Mouse (Mus musculus) layer of hippocampus, adult 18-20 months (tissue): ENCODE measurements around the gene Pfkfb1. TPM values are rescaled to one million over a fixed set of nuclear protein-coding genes. Genes with fewer than 3 reads are reported as not detected.

Experiments
- DNase-seq, 2 experiments: peaks; one replicate each; pipeline ENCODE4 v3.0.0; 2022; ENCODE audit warnings: low spot score in 2 of 2
- long read RNA-seq: library from polyadenylated mRNA; stranded (forward); transcript quantifications from one replicate; pipeline ENCODE4 v2.0.0, GENCODE M21; 2021
- total RNA-seq, 2 experiments: library from RNA; stranded (reverse); gene quantifications; 2 replicates each; pipeline ENCODE4 v1.2.3; 2021

Gene Pfkfb1
- under 1 TPM; 0.84 to 0.92 TPM for total RNA-seq
- long read RNA-seq = 0 reads

DNA sequence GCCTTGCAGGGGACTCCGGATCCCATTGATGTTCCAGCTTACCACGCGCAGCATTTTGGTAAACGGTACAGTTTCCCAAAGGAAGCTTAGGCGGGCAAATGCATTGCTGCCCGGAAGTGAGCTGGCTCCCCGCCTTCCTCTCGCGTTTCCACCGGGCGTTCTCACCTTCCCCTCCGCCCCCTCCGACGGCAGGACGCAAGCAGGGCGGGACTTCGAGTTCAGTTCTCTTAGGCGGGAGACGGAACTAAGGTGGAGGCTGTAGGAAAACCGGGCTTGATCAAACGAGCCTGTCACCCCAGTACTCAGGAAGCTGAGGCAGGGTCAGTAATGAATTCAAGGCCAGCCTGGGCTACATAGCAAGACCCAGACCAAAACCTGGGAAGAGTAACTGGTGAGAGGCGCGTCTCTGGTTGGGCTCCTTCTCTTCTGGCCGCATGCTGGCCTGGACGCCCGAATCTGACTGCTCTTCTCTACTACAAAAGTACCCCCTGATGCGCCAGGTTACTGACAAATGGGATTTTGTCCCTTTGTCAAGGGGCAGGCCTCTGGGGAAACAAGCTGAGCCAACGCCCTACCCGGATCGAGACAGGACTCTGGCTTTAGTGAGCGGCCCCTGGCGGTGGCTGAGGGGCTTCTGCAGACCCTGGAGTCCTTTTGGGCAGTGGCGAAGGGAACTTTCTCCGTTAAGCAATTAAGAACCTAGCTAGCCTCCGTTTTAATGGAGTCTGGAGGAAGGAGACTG, at the start of gene Pfkfb1:
Pfkfb1 (plus strand) TSS at position 207 of the 742 bp plus-strand sequence.
- DNase-seq = peak; percentile 60 to 73

DNA sequence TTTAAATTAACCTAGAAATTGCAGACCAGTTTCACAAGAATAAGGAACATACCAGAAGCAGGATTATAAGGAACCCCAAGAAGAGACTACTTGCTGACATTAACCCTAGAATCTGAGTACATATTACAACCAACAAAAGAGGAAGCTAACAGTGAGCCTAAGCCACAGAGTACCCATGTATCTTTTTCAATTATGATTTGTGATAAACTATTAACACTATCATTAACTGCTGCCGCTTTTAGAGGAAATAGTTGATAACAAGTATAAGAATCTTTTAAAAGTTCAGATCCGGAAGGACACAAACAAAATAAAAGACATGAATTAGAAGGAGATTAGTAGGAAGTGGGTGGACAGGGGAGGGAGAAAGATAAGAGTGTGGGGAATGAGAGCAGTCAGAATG, 47.9 kb upstream of the Pfkfb1 start:
- no peak for DNase-seq

DNA sequence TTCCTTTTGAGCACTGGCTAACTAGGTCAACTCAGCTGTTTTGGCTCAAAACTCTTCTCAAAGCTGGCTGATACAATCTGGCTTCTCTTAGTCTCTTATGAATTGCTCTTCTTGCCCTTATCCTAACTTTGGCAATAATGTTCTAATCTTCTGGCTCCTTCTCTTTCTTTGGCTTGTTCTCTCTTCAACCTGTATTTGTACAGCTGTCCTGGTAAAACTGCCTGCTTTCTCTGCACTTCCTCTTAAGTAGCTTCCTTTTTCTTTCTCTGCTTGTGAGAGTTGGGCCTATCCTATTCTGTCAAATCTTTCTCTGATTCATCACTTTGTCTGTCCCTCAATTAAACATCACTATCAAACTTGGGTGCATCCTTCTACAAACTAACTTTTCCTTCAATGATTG, 46.3 kb upstream of the Pfkfb1 start:
- DNase-seq = no peak

DNA sequence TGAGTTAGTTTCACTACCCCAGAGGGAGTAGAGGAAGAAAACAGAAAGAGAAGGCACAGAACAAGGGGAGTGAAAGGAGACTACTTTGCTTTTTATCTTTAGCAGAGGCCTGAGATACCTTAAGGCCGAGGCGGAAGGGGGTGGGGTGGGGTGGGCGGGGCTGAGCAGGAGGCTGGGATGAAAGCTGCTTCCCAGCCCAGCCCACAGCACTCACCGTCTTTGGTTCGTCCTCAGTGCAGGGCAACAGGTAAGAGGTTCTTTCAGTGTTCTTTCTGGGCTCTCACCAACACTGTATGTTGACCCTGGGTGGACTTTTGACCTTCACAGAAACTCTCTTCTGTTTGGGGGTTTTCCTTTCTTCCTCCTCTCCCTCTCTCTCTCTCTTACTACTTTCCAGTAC, 40.8 kb upstream of the Pfkfb1 start, which contains the start of gene Alas2:
Alas2 (plus strand) TSS at position 137 of the 400 bp plus-strand sequence.
- no peak for DNase-seq

DNA sequence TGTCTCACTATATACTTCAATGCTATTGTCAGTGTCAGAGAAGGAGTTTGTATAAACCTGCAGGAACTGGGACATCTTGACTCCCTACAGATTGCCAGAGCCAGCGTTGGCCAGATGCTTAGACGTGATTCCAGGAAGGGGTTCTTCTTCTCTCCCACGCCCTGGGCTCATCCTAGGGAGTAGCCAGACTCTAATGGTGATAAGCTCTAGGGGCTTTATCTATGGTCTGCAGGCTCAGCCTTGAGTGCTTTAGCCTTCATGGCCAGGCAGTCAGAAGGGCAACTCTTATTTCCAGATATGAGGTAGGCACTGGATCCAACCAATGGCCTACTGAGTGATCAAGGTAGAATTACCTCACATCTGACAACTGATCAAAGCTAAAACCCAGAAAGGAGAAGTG, 38.4 kb upstream of the Pfkfb1 start:
- DNase-seq = no peak

DNA sequence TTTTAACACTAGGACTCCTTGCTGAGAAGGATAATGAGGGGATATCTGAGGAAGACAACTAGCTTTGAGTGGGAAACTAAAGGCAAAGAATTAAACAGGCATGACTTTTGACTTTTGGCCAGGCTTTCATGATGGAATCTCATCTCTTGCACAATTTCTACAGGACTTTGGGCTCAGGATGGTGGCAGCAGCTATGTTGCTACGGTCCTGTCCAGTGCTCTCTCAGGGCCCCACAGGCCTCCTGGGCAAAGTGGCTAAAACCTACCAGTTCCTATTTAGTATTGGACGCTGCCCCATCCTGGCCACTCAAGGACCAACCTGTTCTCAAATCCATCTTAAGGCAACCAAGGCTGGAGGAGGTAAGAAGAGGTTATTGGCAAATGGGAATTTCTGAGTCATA, 36.0 kb upstream of the Pfkfb1 start:
- no peak for DNase-seq

DNA sequence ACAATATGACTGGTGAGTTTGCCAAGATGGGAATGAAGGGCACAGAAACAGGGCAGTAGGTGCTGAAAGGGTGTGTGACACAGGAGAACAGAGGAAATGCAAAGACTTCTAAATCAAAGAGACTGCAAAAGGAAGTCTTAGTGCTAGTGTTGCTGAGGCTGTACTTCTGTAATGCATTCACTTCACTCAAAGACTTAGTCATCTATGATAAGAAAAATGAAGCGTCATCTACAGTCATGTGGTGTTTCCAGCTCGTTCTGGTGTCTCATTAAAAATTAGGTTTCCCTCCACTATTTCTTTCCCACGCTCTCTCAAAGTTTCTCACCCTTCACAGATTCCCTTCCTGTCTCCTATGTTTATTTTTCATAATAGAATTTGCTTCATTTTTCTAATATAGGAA, 34.0 kb upstream of the Pfkfb1 start:
- no peak for DNase-seq

DNA sequence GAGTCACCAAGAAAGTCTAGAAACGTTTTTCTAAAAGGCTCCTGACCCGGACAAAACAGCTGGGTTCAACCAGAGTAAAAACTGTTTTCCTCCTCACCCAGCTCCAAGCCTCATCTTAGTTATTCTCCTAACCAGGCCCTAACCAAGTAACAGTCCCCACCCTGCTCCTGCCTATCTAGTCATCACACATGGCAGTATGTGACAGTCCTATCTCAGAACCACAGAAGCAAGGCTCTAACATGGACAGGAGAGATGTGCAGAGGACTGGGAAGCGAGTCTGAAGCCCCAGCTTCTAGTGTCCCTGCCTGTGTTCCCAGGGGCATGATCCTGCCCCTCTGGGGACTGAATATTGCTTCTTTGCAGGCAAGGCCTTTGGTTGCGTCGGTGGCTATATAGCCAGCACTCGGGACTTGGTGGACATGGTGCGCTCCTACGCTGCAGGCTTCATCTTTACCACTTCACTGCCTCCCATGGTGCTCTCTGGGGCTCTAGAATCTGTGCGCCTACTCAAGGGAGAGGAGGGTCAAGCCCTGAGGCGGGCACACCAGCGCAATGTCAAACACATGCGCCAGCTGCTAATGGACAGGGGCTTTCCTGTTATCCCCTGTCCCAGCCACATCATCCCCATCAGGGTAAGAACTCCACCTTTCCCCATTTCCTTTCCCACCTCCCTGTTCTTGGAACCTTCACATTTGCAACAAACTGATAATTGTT, 23.2 kb upstream of the Pfkfb1 start:
- no peak for DNase-seq

DNA sequence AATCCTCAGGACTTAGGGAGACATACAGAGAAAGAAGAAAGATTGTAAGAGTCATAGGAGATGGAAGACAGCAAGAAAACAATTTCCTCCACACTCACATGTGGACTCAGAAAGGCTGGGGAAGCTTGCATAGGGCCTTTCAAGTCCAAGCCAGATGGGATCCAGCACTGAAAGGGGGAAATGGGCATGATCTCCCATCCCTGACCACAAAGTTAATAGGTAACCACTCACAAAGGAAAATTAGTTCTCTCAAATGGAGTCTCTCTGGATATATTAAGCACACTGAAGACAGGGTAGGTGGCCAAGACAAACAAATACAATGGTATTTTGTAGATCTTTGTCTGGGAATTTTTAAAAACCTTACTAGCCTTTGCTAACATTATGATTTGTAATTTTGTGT, 6.1 kb upstream of the Pfkfb1 start:
- no peak for DNase-seq

DNA sequence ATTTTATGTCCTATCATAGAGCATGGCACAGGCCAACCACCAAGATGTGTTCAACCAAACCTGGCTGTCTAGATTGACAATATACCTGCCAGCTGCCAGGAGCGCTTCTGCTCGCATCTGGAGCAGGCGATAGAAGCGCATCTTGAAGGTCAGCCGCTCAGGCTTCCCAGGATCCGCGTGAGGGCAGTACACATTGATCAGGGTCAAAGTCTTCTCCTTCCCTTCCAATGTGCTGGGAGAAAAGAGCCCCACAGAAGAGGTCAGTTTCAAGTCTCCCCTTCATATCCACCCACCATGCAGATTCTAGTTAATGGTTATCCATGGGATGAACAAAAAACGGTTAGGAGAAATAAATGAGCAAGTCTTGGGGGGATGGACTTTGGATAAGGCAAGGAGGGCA, 2.9 kb upstream of the Pfkfb1 start:
- DNase-seq = no peak

DNA sequence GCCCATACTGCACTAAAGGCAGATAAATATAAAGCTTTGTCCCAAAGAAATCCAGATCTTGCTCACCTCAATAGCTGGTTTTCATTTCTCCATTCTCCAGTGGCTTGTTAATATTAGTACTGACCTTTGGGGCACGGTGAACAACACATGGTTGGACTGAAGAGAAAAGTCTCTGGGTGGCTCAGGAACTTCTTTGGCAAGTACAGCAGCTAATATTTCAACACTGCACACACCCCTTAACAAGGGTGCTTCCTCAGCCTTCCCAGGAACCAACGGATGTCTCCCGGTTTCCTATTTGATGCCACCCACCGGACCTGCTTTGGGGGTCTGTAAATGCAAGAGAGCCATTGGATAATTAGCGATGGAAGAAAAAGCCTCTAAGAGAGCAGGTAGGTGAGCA, 1.7 kb downstream of the Pfkfb1 start, which contains the start of gene Apex2:
Apex2 (minus strand) TSS at position 173 of the 400 bp plus-strand sequence.
- DNase-seq = no peak

DNA sequence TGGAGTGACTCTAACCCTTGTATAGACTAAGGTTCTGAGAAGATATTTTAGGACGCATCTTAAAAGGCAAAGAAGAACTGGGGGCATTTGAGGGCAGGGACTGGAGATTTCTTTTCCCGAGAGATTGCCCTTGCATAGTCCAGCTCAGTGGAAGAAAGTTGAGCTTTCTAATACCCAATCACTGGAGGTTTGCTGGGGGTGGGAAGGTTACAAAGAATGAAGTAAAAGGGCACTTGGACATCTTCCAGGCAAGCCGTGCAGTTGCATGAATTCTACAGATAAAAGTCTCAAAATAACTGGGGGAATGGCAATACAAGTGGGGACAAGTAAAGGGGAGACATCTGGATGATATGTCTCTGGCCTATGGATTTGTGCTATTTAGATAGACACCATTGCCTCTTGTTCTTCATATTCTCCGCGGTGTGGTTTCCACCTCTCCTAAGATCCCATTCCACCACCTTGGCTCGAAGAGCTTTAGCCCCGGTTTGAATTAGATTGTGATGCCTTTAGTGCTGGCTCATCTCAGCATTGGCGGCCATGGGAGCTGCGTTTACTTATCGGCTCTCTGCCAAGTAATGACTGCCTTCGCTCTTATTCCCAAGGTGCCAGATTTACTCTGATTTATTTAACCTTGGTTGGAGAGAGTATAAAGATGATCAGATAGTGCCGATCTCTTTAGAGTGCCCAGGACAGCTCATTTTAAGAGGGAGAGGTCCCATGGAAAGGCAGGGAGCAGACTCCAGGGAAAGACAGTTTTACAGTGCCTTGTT, 5.4 kb downstream of the Pfkfb1 start:
- DNase-seq = no peak

DNA sequence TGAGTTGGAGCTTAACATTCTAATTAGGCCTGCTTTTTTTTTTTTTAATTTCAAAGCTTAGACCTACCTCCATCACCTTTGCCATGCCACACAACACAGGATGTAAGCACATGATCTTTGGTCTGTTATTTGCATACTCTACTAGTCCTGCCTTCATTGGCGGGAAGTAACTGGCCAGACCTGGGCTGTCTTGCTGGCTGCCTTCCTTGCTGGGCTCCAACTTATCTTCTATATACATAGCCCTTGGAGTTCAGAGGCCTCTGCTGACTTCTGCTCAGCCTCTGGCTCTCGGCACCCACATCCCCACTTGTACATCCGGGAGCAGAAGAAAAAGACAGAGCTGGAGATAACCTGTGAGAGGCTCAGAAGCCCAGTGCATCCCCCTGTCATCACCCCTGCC, 6.1 kb downstream of the Pfkfb1 start:
- DNase-seq = no peak

DNA sequence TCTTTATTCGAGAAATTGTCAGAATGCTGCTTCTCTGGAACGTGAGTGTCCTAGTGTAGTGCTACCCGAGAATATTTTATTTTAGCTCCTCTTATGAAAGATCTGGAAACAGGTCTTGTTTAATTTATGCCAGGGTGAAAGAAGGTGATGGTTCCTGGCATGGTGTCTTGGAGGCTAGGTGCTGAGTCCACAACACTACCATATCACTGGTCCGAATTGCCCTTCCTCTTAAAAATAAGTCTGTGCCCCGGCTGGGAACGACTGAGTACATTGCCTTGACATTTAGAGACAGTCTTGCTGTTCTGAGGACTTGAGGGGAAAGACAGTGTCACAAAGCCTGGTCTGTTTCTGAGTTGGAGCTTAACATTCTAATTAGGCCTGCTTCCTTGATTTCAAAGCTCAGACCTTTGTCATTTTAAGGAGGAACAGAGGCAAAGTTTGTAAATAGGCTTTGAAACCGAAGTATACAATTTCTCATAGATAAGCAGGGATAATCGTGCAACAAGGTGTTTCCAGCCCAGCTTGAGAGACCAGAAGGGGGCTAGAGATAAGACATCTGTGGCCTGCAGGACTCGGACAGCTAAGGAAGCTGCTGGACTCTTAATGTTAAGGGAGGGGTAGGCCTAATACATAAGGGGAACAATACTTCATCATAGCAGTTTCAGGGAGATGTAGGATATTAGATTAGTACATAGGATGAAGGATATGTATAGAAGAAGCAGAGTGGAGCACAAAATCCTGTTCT, 7.2 kb downstream of the Pfkfb1 start:
- DNase-seq = no peak

DNA sequence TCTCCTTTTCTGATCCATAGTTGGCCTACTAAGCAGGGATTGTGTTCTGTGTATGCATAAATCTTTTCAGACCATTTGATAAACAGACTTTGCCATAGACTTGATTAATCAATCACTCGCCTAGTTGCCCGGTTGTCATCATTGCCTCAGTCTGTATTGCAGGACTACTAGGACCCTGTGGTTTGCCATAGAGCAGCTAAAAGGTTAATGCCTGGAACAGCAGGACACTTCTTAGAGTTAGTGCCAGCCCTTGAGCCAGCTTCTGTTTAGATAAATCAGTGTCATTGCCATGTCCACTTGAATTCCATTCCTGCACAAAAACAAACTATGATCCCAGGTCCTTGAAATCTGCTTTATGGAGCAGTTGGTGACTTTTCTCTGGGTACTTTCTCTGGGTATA, 10.9 kb downstream of the Pfkfb1 start:
- DNase-seq = no peak

DNA sequence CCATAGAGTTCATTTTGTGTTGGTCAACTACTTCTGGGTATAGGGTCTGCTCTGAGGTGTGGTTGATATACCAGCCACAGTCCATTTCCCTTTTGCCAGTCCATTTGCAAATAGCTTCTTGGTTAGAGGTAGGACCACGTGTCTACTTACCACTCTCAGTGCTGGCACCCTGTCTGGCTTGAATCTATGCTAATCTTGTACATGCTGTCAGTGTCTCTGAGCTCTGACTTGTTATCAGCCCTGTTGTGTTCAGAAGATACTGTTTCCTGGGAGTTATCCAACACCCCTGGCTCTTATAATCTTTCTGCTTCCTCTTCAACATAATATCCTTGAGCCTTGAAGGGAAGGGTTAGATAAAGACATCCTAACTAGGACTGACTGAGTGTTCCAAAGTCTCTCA, 48.4 kb downstream of the Pfkfb1 start:
- DNase-seq = no peak

DNA sequence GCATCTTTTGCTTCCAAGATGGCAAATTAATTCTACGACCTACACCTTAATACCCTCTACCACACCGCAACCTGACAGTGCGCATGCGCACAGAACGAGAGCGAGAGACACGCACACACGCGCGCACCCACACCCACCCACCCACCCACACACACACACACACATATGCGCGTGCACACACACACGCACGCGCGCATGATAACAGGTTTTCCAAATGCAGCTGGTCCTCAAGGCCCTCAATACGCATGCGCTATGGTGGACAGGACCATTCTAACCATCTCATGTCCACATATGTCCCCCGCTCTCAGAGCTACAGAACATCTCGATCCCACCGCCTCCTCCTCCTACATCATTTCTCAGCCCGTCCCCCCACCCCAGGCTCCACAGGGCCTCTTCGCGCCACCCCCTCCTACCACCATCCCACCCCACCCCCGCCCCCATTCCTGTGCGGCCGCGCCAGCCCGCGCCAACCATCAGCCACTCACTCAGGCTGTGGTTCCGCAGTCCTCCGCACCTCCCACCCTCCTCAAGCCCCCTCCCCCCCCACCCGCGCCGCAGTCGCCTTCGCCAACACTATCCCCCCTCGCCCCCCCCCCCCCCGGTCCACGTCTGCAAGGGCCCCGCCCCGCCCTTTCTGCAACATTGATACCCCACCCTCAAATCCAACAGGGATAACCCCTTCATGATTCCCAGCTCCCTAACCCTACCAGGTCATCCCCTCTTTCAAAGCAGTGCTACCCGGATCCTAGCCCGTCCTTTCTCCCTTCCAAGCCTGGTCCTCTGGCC, 68.3 kb downstream of the Pfkfb1 start:
- DNase-seq = peak in 1 of 2 experiments; percentile 53

DNA sequence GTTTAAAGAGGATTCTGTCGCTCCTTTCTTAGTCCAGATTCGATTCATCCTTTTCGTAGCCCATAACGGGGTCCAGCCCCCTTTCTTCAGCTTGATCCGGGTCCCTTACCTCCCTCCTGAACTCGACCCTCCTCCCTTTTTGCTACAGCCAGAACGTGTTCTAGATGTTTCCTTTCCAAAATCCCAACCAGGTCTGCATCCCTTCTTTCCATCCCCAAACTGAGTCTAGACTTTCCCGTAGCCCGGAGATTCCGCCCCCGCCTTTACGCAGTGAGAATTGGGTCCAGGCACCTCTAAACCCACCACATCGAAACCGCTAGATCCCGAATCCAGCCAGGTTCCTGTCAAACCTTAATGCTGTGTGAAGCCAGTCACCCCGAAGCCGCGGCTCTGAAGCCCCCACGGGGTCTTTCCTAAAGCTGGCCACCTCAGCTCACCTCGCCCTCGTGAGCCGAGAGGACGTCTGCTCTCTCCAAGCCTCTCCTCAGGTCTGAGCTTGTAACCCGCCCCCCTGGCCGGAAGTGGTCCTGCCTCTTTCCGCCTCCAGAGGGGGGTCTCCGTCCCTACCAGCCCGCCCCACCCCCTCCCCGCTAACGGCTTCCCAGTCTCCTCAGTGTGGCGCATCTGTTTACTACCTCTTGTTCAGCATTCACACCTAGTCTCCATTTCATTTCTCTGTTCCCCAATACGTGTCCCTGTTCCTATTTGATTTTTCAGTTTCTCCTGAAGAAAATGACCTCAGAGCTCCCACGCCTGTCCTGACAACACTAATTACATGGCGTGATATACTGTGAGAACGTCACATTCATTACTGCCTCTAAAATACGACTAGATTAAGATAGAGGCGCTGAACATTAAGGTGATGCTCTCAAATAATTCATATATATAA, 69.1 kb downstream of the Pfkfb1 start, which contains the start of gene Tro:
Tro (minus strand) TSS at position 676 of the 889 bp plus-strand sequence.
- peak in 1 of 2 experiments; percentile 40 for DNase-seq

DNA sequence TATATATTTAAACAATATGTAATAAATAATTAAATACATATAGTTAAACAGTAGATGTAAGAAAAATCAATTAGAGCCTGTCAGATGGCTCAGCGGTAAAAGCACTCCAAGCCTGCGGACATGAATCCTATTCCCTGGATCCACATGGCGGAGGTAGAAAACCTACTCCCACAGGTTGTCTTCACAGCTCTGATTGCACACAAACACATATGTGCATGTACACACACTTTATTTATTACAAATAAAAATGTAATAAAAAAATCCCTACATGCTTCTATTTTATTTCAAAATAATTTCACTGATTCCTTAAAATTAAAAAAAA, 69.7 kb downstream of the Pfkfb1 start:
- no peak for DNase-seq
